Mouse (Mus musculus) T-helper 1 cell (primary cell): ENCODE measurements around the gene Omt2b.

Source experiments
- in situ Hi-C: fragments of 300-600 bp; cut with MboI, MseI; formaldehyde crosslinking; loops from one replicate; pipeline ENCODE4 v1.15.1; 2025; ENCODE audit warnings: high pct_unique_total_duplicates

The Omt2b gene

DNA sequence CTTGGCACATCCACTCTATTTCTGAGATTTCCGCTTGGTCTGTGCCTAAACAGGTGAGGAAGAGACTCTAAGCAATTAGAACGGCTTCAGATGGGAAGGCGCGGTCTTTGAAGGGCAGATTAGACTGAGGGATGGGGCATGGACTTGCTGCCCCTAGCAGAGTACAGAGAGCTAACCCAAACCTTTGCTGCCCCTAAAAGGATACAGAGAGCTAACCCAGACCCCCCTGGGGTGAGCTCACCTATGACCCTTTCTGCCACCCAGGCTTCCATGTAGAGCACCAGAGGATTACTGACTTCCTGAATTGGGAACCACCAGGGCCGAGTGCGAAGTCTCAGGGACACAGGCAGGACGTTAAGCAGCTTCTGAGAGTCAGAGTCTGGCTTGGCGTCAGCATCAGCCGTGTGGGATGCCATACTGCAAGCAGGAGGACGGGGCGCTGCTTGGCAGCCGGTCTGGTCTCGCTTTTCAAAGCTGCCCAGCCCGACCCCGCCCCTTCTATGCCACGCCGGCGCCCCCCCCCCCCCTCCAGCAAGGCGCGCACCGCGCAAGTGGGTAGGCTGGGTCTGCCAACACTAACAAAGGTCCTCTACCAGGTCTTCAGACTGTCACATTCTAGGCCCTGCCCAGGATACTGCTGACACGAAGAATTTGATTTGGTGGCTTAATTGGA is 50.9 kb downstream of the Omt2b start, which contains the start of gene Ooep:
Ooep (minus strand) TSS at position 613 of the 673 bp plus-strand sequence.
- in situ Hi-C loops, result no loop called here
